Mouse (Mus musculus): Measurements from ENCODE around the gene Hcn1.

Hcn1 gene

DNA sequence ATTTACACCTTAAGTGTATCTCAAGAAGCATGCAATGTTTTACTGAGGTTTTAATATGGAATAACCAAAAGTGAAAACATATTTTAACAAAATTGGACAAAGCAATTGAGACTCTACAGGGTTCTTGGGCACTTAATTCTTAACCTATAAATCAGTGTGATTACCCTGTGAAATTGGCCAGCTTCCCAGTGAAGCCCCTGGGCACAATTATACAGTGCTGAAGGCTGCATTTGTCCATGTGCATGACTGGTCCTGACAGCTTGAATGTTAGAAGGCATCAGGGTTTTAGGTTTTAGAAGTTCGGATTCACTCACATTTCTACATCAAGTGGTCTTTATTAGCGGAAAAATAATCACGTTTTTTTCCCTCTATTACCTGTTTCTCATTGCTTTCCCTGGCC lies 103.9 kb downstream of the Hcn1 start:
- DNase-seq, result no peak

DNA sequence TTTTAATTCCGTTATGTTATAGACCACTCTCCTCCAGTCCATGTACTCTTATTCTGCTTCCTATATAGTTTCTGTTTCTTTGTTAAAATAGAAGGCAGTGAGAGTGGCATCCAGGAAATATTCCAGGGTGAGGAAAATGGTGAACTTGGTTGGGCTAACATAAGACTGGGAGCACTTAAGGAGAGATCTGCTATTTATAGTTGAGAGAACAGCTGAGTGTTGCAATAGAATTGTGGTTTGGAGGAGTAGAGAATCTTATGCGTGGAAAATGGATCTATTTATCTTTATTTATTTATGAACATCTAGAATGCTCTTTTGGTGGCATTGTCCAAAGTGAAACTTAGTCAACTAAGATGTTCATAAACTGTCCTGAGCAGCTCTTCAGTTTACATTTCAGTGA lies 104.4 kb downstream of the Hcn1 start:
- DNase-seq, result no peak

GRCm38 (mm10) chr13:117706986-117707738 lies 105.0 kb downstream of the Hcn1 start:
- no peak for DNase-seq

- DNase-seq, result no peak
Measured at GRCm38 (mm10) chr13:117710811-117711210, 108.7 kb downstream of the Hcn1 start.

GRCm38 (mm10) chr13:117722090-117722489 lies 120.0 kb downstream of the Hcn1 start:
- DNase-seq, result no peak

- DNase-seq, result no peak
Measured at GRCm38 (mm10) chr13:117724083-117724482, 122.0 kb downstream of the Hcn1 start.

GRCm38 (mm10) chr13:117728393-117728792 lies 126.3 kb downstream of the Hcn1 start:
- no peak for DNase-seq

- DNase-seq, result no peak
Measured at GRCm38 (mm10) chr13:117732738-117733137, 130.6 kb downstream of the Hcn1 start.

- no peak for DNase-seq
Measured at GRCm38 (mm10) chr13:117744451-117744850, 142.3 kb downstream of the Hcn1 start.

GRCm38 (mm10) chr13:117745173-117745572 lies 143.1 kb downstream of the Hcn1 start:
- no peak for DNase-seq

DNA sequence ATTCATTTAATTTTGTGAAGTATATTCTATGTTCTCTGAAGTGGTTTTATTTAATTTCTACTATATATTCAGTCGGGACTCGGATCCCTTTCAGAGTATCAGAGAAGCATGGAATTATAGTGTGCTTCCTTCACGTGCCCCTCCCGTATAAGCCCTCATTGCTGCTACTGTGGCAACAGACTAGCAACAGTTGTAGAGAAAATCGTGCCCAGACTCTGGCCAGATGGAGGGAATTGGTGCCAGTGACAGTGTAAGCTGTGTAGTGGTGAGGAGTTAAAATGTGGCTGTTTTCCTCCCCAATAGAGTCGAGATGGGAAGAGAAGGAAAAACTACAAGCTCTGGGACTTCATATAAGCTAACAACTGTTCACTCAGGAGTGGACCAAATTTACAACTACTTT lies 163.4 kb downstream of the Hcn1 start:
- peak; percentile 31 for DNase-seq

DNA sequence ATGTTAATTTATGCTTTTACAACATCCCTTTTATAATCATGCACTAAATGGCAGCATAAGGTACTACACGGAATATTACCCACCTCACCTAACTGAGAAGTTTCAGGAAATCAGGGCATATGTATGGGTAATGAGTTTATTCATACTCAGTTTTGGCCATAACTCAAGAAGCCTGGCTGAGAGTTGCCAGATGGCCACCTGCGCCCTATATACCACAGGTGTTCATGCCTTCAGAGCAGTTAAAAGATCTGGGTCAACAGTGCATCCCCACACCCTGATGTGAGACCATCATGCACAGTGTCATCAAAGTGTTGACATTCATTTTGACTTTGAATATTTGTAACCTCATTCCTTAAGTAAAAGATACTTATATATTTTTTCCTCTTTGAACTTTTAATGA lies 183.3 kb downstream of the Hcn1 start:
- DNase-seq, result peak; percentile 73

DNA sequence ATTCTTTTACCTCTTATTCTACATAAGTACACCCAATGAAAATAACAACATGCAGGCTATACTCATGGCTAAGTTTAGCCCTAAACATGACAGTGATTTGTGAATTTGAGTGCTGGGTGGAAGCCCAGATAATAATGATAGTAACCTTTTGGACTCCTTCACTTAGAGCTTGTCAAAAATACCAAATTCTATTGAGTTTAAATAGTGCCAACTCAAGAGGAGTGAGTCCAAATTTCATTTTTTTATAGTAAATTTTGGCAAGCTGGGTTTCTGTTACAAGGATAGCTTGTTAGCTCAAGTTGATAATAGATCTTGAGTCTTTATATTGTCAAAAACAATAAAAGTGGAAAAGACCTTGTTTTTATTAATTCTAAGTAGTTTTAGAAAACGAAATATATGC lies 190.7 kb downstream of the Hcn1 start:
- no peak for DNase-seq

DNA sequence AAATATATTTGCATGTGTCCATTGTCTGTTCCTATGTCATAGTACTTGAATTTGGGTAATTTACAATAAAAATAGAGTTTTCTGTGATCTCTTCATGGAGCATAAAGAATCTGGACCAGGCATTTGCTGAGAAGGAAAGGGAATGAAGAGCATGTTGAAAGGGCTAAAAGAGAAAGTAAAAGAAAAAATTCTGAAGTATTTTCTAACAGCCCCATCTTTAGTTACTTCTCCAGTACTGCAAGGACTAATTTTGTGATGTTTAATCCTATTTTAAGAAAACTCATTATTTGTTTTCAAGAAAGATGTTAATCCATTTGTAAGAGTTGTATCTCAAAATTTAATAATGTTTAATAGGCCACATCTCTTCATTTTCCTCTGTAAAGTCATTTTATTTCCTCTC lies 198.9 kb downstream of the Hcn1 start:
- DNase-seq, result no peak

DNA sequence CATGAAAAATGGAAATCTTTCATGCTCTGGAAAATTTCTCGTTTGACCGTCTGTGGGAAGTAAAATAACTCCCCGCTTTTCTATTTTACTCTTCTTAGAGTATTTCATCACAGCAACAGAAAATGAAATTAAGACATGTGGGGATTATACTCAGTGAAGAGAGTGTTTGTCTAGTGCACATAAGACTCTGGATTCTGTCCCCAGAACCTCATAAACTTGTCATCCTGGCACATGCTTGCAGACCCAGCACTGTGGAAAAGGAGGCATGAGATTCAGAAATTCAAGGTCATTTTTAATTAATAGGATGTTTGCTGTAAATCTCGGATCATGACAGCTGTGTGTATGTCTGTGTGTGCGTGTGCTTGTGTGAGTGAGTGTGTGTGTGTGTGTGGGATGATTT lies 225.5 kb downstream of the Hcn1 start:
- no peak for DNase-seq

GRCm38 (mm10) chr13:117836658-117837057 lies 234.5 kb downstream of the Hcn1 start:
- DNase-seq, result no peak

DNA sequence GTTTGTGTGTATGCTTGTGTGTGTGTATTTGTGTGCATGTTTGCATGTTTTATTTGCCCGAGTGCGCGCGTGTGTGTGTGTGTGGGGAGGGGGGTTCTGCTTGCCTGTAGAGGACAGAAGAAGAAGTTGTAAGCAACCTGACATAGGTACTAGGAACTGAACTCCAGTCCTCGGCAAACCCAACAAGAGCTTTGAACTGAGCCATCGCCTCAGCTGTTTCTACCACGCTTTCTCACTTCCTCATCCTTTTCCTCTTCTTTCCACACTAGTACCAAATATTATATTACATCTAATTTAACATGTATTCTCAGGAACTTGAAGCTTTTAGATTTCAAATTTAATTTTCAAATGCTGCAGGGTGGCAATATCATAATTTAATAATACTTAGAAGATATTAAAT lies 236.1 kb downstream of the Hcn1 start:
- DNase-seq, result no peak

DNA sequence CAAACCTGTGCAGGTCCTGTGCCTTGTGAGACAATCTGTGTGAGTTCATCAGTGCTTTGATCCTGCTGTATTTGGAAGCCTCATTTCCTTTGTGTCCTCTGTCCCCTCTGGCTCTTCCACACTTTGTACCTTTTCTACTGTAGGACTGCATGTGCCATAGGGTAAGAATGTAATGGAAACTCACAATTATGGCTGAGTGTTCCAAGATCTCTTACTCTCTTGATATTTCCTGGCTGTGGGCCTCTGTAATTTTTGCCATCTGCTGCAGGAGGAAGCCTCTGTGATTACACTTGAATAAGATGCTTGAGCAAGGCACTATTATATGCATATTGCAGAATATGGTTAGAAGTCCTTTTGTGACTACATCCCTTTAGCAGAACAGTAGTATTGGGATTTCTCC lies 240.2 kb downstream of the Hcn1 start:
- DNase-seq, result peak; percentile 16

DNA sequence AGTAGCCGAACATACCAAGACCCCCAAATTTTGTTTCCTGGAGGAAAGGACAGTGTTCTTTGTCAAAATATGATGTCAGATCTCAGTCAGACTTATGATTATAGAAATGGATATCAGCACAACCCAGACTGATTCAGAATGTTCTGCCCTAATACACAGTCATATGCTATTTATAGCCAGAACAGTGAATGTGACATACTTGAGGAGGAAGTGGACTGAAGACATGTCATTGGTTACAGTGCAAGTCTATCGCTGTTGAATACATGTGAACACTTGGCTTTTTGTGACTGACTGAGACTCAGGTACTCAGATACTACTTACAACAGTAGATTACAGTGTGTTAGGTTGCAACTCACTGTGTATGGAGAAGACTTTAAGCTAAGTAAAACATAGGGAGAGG lies 245.2 kb downstream of the Hcn1 start:
- no peak for DNase-seq

- no peak for DNase-seq
Measured at GRCm38 (mm10) chr13:117848757-117849156, 246.6 kb downstream of the Hcn1 start.

- DNase-seq, result no peak
Measured at GRCm38 (mm10) chr13:117851954-117852710, 250.0 kb downstream of the Hcn1 start.

- no peak for DNase-seq
Measured at GRCm38 (mm10) chr13:117852711-117853051, 250.6 kb downstream of the Hcn1 start.

DNA sequence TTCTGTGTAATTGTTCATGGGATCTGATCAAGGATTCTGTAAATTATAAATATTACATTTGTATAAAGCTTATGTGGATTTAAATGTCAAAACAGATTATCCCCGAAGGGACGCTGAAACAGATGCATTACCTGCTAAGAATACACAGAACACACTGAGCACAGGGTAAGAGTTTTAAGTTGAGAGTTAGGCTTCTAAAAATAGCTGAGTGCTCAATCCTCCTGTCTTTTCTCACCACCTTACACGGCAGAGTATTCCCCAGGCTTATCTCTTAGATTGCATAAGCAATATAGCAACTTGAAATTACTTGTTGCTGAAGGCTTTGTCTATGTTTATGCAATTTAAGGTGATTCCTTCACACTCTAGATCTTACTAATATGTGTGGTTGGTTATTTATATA lies 256.3 kb downstream of the Hcn1 start:
- DNase-seq, result no peak

DNA sequence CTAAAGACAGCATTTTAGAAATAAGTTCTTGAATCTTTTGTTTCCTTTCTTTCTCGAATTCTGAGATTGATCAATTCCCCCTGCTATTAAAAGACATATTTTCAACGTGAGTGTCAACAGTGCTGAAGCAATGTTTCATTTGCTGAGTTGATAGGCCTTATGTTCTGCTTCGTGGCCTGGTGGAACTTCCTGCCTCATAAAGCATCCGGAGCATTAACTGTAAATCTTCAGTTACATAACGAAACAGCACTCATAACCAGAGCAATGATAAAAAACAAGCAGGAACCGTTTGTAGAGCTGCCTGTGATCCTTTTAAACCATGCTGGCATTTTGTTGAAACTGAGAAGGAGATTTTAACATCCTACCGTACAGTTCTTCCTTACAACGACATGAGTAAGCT lies 275.7 kb downstream of the Hcn1 start:
- no peak for DNase-seq

Measured in cerebellum, adult 8-10 months (tissue).